Mouse (Mus musculus): ENCODE results near the gene Has1. TPM values are rescaled to one million over a fixed set of nuclear protein-coding genes. Genes with fewer than 3 reads are reported as not detected.

Gene Has1
- 0.88 and 1.1 TPM in 2 replicates for polyA plus RNA-seq (2015; fragmentation: Nextera tagmentation; extraction: Ambion mirVana)

- peaks cover 2% of the 10 kb centered on the region for H3K27me3 ChIP-seq
- H3K4me3 ChIP-seq (replicated peaks), result no peak within 1 kb of the TSS
- WGBS, result 35% methylated on average over 8 of the region's 8 CpGs
- peaks cover under 1% of the 10 kb centered on the region for H3K4me1 ChIP-seq
- no peaks in the 10 kb centered on the region for H3K9me3 ChIP-seq (replicated peaks)
- H3K4me2 ChIP-seq, result no peak within 1 kb of the TSS
- no peak within 1 kb of the TSS for H3K27ac ChIP-seq
- no peak within 1 kb of the TSS for H3K9ac ChIP-seq
- no peak for ATAC-seq (replicated peaks; ENCODE audit: low FRiP score)
- H3K36me3 ChIP-seq, result no peaks in the 10 kb centered on the region
These were observed at the start of gene Has1 for GRCm38 (mm10) chr17:17855064-17855838. Gene Has1 (minus strand): TSS chr17:17855205.

GRCm38 (mm10) chr17:17900768-17901167, 45.8 kb upstream of the Has1 start:
- Histone ChIP-seq H3K4me2 (no peak overlapping the region), H3K4me3 (replicated peaks) (no peak overlapping the region), H3K27ac (no peak overlapping the region), H3K36me3 (no peaks in the 10 kb centered on the region), H3K27me3 (no peaks in the 10 kb centered on the region), H3K9me3 (replicated peaks) (no peaks in the 10 kb centered on the region), H3K4me1 (no peaks in the 10 kb centered on the region), H3K9ac (no peak overlapping the region)
- ATAC-seq (replicated peaks; ENCODE audit: low FRiP score), result no peak
- 89% methylated on average over 1 of the region's 1 CpGs for WGBS

- no peaks in the 10 kb centered on the region for H3K9me3 ChIP-seq (replicated peaks)
- no peak for ATAC-seq (replicated peaks; ENCODE audit: low FRiP score)
- H3K4me2 ChIP-seq, result no peak overlapping the region
- no peaks in the 10 kb centered on the region for H3K27me3 ChIP-seq
- H3K9ac ChIP-seq, result no peak overlapping the region
- no peak overlapping the region for H3K4me3 ChIP-seq (replicated peaks)
- no peaks in the 10 kb centered on the region for H3K36me3 ChIP-seq
- H3K4me1 ChIP-seq, result no peaks in the 10 kb centered on the region
- WGBS, result 85% methylated on average over 2 of the region's 2 CpGs
- H3K27ac ChIP-seq, result no peak overlapping the region
These were observed 44.3 kb upstream of the Has1 start for GRCm38 (mm10) chr17:17899268-17899667.

GRCm38 (mm10) chr17:17896039-17896438, 41.0 kb upstream of the Has1 start:
- Histone ChIP-seq H3K4me1 (no peaks in the 10 kb centered on the region), H3K36me3 (no peaks in the 10 kb centered on the region), H3K27ac (no peak overlapping the region), H3K9me3 (replicated peaks) (no peaks in the 10 kb centered on the region), H3K4me2 (no peak overlapping the region), H3K4me3 (replicated peaks) (no peak overlapping the region), H3K27me3 (no peaks in the 10 kb centered on the region), H3K9ac (no peak overlapping the region)
- WGBS, result 4% methylated on average over 4 of the region's 4 CpGs
- 0 out of 2 replicates have a peak, but pooled peaks have one; percentile 29 for ATAC-seq (replicated peaks; ENCODE audit: low FRiP score)

DNA sequence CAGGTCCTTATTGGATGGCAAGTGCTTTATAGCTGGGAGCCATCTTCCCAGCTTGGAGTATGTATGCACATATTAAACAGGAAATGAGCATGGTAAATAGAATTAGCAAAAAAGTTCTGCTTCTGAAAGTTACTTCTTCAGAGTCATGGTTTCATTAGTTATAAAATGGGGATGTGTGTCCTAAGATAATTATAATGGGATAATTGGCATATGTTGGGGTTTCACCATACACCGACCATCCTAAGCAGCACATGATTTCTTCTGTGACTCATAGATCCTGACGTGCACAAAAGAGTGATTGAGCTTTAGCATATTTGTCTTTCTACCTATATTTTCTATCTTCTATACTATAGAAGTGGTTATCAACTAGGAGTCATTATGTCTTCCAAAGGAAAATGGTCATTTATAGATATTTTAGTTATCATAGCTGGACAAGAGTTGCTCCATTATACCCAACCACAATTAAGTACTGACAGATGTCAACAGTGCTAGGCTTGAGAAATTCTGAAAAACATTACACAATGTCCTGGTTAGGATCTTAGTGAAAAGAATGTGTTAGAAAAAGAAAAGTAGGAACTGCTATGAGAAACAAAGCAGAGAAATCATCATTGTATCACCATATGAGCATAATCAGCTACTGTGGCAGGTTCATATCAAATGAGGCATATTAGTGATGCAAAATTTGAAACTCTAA, 34.9 kb upstream of the Has1 start:
- H3K36me3 ChIP-seq, result no peaks in the 10 kb centered on the region
- H3K27ac ChIP-seq, result no peak overlapping the region
- no peak overlapping the region for H3K9ac ChIP-seq
- WGBS, result 79% methylated on average over 2 of the region's 2 CpGs
- H3K4me2 ChIP-seq, result no peak overlapping the region
- 0 out of 2 replicates have a peak, but pooled peaks cover 2% of the 10 kb centered on the region for H3K27me3 ChIP-seq
- H3K4me3 ChIP-seq (replicated peaks), result no peak overlapping the region
- ATAC-seq (replicated peaks; ENCODE audit: low FRiP score), result no peak
- H3K9me3 ChIP-seq (replicated peaks), result no peaks in the 10 kb centered on the region
- no peaks in the 10 kb centered on the region for H3K4me1 ChIP-seq

GRCm38 (mm10) chr17:17887774-17888248, 32.8 kb upstream of the Has1 start, which contains the start of the genes Fpr2 and Fpr3:
Gene Fpr2 (plus strand): TSS chr17:17887824.
Gene Fpr3 (plus strand): TSS chr17:17887852.
- Histone ChIP-seq H3K4me2 (no peak within 1 kb of the TSS), H3K9ac (no peak within 1 kb of the TSS), H3K4me3 (replicated peaks) (no peak within 1 kb of the TSS), H3K4me1 (no peaks in the 10 kb centered on the region), H3K27ac (no peak within 1 kb of the TSS), H3K27me3 (0 out of 2 replicates have a peak, but pooled peaks cover 2% of the 10 kb centered on the region), H3K36me3 (no peaks in the 10 kb centered on the region), H3K9me3 (replicated peaks) (no peaks in the 10 kb centered on the region)
- 63% methylated on average over 1 of the region's 1 CpGs for WGBS
- no peak for ATAC-seq (replicated peaks; ENCODE audit: low FRiP score)

DNA sequence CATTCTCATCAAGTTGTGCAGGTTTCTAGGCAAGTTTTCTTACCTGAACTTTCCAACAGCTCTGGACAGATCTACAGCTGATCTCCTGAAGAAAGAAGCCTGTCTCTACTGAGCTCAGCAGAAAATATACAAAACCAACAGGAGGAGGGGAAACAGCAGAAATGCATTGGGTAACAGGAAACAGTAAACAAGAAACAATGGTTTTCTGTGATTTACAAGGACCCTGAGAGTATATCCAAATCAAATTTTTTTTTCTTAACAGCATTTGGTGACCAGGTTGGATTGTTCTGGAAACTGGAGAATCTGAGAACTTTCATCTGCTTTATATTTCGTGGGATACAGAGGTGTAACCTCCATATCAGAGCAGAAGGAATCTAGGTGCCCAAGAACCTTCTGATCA, 28.8 kb upstream of the Has1 start, which contains the start of gene Fpr1:
Gene Fpr1, minus strand, starts transcription at position 101 of the 400 bp plus-strand sequence.
- no peak for ATAC-seq (replicated peaks; ENCODE audit: low FRiP score)
- Histone ChIP-seq H3K4me3 (replicated peaks) (no peak within 1 kb of the TSS), H3K4me2 (no peak within 1 kb of the TSS), H3K36me3 (no peaks in the 10 kb centered on the region), H3K9me3 (replicated peaks) (no peaks in the 10 kb centered on the region), H3K4me1 (no peaks in the 10 kb centered on the region), H3K27me3 (0 out of 2 replicates have a peak, but pooled peaks cover 2% of the 10 kb centered on the region), H3K27ac (no peak within 1 kb of the TSS), H3K9ac (no peak within 1 kb of the TSS)
- 62% methylated on average over 1 of the region's 1 CpGs for WGBS

GRCm38 (mm10) chr17:17882672-17883071, 27.7 kb upstream of the Has1 start:
- H3K4me1 ChIP-seq, result no peaks in the 10 kb centered on the region
- no peak for ATAC-seq (replicated peaks; ENCODE audit: low FRiP score)
- H3K9ac ChIP-seq, result no peak overlapping the region
- 0 out of 2 replicates have a peak, but pooled peaks cover under 1% of the 10 kb centered on the region for H3K27me3 ChIP-seq
- no peaks in the 10 kb centered on the region for H3K9me3 ChIP-seq (replicated peaks)
- H3K4me3 ChIP-seq (replicated peaks), result no peak overlapping the region
- WGBS, result 81% methylated on average over 3 of the region's 3 CpGs
- H3K27ac ChIP-seq, result no peak overlapping the region
- no peaks in the 10 kb centered on the region for H3K36me3 ChIP-seq
- H3K4me2 ChIP-seq, result no peak overlapping the region

- Histone ChIP-seq H3K36me3 (no peaks in the 10 kb centered on the region), H3K9me3 (replicated peaks) (no peaks in the 10 kb centered on the region), H3K9ac (no peak overlapping the region), H3K4me1 (no peaks in the 10 kb centered on the region), H3K27me3 (no peaks in the 10 kb centered on the region), H3K4me2 (no peak overlapping the region), H3K4me3 (replicated peaks) (no peak overlapping the region), H3K27ac (no peak overlapping the region)
- WGBS, result 91% methylated on average over 1 of the region's 1 CpGs
- no peak for ATAC-seq (replicated peaks; ENCODE audit: low FRiP score)
These were observed 24.3 kb upstream of the Has1 start for GRCm38 (mm10) chr17:17879347-17879746.

GRCm38 (mm10) chr17:17871697-17872096, 16.7 kb upstream of the Has1 start:
- WGBS, result 84% methylated on average over 2 of the region's 2 CpGs

DNA sequence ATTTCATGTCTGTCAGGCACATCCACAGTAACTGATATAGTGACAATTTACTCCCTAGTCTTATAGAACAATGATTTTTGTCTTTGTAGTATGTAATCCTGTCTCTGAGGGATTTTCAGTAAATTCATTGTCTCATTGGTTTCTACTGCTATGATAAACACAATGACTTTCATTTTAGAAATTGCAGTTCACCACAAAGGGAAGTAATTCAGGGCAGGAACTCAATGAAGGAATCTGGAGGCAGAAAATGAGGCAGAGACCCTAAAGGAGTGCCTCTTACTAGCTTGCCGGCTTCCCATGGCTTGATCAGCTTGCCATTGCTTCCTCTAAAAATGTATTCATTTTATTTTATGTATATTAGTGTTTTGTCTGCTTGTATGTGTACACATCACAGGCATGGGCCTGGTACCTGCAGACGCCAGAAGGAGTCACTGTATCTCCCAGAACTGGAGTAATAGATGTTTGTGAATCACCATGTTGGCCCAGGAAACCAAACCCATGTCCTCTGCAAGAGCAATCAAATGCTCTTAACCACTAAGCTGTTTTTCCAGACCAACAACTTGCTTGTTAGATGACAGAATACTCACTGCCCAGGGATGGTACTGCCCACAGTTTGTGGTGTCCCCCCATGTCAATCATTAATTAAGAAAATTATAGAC, 16.0 kb upstream of the Has1 start:
- no peak overlapping the region for H3K9ac ChIP-seq
- H3K4me2 ChIP-seq, result no peak overlapping the region
- WGBS, result 72% methylated on average over 2 of the region's 2 CpGs
- no peak overlapping the region for H3K4me3 ChIP-seq (replicated peaks)
- H3K9me3 ChIP-seq (replicated peaks), result no peaks in the 10 kb centered on the region
- ATAC-seq (replicated peaks; ENCODE audit: low FRiP score), result no peak
- no peaks in the 10 kb centered on the region for H3K27me3 ChIP-seq
- H3K4me1 ChIP-seq, result no peaks in the 10 kb centered on the region
- H3K36me3 ChIP-seq, result 0 out of 2 replicates have a peak, but pooled peaks cover 4% of the 10 kb centered on the region
- no peak overlapping the region for H3K27ac ChIP-seq

More at GRCm38 (mm10) chr17:17871697-17872096, 16.7 kb upstream of the Has1 start:
- Histone ChIP-seq H3K4me1 (no peaks in the 10 kb centered on the region), H3K27me3 (no peaks in the 10 kb centered on the region), H3K36me3 (0 out of 2 replicates have a peak, but pooled peaks cover 3% of the 10 kb centered on the region), H3K4me2 (no peak overlapping the region), H3K9ac (no peak overlapping the region), H3K4me3 (replicated peaks) (no peak overlapping the region), H3K9me3 (replicated peaks) (no peaks in the 10 kb centered on the region), H3K27ac (no peak overlapping the region)
- ATAC-seq (replicated peaks; ENCODE audit: low FRiP score), result no peak

All from kidney, embryonic 15.5 days (tissue).